Mouse (Mus musculus): Measurements from ENCODE around the gene Ttll13.

Gene Ttll13

GRCm38 (mm10) chr7:80246148-80246721 is at the start of gene Ttll13:
Gene Ttll13 (plus strand): TSS chr7:80246376.
- DNase-seq (ENCODE audit: low spot score) = peak; percentile 97

GRCm38 (mm10) chr7:80197371-80197770 is 48.8 kb upstream of the Ttll13 start:
- no peak for DNase-seq (ENCODE audit: low spot score)

- peak; percentile 86 for DNase-seq (ENCODE audit: low spot score)
These were observed 48.0 kb upstream of the Ttll13 start for GRCm38 (mm10) chr7:80197941-80198778.

- DNase-seq (ENCODE audit: low spot score) = no peak
These were observed 47.3 kb upstream of the Ttll13 start for GRCm38 (mm10) chr7:80198863-80199262.

DNA sequence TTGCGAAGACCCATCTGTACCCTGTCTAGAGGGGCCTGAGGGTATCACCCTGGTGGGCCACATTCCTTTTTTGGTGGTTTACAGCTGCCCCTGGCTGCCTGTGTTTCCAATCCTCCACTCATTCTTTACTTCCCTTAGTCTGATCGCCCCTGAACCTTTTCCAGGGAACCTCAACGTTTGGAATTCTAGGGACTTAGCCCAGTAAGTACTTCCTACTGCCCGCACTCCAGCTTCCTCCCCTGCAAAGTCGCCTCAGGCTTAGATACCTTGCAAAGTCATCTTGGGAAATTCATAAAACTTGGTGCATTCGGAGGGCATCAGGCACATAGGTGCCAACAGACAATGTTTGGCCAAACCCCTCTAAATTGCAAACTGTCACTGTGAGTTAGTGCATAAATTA is 46.9 kb upstream of the Ttll13 start:
- no peak for DNase-seq (ENCODE audit: low spot score)

GRCm38 (mm10) chr7:80199851-80200587 is 46.2 kb upstream of the Ttll13 start:
- no peak for DNase-seq (ENCODE audit: low spot score)

GRCm38 (mm10) chr7:80200588-80200945 is 45.6 kb upstream of the Ttll13 start:
- DNase-seq (ENCODE audit: low spot score) = no peak

DNA sequence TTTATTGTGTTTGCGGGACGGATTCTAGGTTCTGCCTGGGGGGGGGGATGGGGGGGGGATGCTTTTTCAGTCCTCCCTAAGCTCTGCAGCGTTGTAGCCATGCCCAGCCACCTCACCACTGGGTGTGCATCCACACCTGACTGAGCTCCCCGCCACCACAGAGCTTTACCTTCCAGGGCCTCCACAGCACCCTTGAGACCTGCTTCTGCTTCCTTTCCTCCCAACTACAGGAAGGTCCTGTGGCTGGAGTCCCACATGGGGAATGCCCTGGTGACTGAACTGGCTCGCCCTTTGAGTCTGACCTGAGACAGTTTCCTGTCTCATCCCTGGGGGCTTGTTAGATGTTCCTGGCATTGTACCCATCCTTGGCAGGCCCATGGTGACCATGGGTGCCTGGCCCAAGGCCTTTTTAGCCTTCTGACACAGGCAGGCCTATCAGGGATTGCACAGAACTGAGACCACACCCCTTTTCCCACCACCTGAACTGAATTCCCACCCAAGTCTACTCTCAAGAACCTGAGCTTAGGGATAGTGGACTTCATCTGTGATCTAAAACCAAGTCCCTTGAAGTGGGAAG is 45.1 kb upstream of the Ttll13 start:
- no peak for DNase-seq (ENCODE audit: low spot score)

DNA sequence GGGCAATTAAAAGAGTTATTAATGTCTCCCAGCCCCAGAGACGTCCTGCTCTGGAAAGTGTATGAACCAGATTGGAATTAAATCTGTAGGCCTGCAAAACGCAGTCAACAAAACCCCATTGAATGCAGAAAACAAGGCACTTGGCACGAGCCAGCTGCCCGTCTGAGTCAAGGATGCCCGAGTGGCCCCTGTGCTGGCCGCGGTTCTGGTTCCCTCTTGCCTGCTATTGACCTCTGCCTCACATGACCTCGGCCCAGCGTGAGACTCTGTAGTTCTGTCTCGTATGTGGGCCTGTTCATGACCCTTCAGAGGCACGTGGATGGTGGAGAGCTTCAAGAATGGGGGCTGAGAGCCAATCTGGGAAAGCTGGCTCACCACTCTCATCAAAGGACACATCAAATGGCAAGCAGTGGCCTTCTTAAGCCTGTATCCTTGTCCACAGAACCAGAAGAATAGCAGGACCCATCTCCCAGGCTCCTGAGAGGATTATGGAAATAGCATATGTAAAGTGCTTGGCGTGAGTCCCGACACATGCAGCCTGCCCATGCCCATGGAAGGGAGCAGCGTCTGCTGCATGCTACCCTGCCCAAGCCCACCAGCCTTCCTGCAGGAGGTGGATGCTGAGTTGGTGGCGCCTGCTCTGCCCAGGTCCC is 44.2 kb upstream of the Ttll13 start:
- DNase-seq (ENCODE audit: low spot score) = no peak

DNA sequence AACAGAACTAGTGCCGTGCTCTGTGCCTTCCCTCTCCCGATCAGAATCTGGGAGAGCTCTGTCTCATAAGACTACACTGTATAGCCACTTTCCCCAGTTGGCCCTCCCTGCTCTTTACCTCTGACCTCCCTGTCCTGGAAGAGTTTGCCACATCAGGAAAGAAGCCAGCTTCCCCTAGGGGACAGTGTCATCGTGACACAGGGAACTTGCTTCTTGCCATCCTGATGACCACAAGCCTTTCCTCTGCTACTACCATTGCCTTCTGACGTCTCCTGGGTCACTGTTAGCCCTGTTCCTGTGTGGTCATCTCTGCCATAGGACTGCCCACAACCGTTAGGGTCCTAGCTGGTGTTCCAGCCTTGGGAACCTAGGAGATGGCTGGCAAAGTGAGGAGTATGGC is 43.2 kb upstream of the Ttll13 start:
- no peak for DNase-seq (ENCODE audit: low spot score)

- DNase-seq (ENCODE audit: low spot score) = no peak
These were observed 42.5 kb upstream of the Ttll13 start for GRCm38 (mm10) chr7:80203638-80204096.

GRCm38 (mm10) chr7:80204362-80204761 is 41.8 kb upstream of the Ttll13 start:
- no peak for DNase-seq (ENCODE audit: low spot score)

DNA sequence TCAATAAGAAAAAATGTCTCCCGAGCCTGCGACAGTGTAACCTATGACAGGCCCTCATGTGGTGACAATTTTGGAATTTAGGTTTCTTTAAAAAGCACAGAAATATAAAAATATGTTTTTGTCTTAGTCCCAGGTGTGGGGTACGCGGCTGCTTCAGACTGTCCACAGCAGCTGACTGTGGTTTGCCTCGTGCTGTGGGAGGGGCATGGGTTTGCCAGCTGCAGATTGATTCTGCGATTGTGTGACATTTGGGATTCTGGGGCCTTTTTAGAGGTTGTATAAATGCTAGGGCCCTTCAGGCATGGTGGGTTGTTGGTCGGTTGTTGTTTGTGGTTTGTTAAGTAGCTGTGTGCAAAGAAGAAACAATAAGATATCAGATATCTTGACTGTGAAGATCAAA is 41.2 kb upstream of the Ttll13 start:
- no peak for DNase-seq (ENCODE audit: low spot score)

- DNase-seq (ENCODE audit: low spot score) = no peak
These were observed 40.2 kb upstream of the Ttll13 start for GRCm38 (mm10) chr7:80205705-80206589.

GRCm38 (mm10) chr7:80207314-80207731 is 38.9 kb upstream of the Ttll13 start:
- no peak for DNase-seq (ENCODE audit: low spot score)

GRCm38 (mm10) chr7:80208026-80208642 is 38.0 kb upstream of the Ttll13 start:
- DNase-seq (ENCODE audit: low spot score) = no peak

DNA sequence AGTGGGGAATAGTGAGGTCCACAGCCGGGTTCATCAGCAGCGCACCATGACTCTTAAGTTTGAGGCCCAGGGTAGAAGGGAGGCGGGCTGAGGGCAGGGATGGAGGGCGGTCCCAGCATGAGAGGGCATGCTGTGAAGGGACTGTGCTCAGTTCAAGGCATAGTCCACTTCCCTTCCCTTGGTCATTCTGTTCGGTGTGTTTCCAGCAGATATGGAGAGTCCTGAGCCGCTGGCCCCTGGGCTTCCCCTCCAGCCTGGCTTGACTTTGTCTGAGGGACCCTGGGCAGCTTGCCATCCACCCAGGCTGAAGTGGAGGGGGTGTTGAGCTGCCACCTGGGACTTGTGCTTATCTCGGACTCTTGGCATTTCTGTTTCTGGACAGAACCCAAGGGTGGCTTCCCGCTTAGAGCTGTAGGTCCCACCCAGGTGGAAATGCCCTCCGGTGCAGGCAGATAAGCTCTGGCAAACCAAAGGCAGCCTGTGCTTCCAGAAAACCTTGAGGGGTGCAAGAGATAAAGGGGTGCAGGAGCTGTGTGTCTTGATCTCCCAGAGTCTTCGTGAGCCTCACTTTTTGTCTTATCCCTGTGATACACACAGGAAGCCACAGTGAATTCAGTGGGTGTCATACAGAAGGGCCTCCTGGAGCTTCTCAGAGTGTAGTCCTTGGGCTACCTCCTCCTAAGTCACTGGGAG is 37.3 kb upstream of the Ttll13 start:
- DNase-seq (ENCODE audit: low spot score) = peak; percentile 73

DNA sequence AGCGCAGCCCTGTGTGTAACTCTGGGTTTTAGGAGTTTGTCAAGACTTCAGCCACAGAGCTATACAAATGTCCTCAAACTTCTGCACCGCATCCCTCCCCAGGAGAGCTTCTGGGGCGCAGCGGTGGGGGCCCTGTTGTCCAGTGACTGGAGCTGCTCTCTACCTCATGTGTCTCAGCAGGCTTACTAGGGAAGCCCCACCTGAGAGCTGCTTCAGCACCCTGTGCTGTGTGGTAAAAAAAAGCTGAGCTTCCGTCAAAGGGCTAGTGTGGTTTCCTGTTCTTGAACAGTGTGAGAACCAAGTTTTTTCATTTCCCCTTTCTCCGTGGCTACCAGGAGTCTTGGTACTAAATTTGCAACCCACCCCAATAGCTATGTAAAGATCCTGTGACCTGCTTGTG is 36.5 kb upstream of the Ttll13 start:
- DNase-seq (ENCODE audit: low spot score) = no peak

DNA sequence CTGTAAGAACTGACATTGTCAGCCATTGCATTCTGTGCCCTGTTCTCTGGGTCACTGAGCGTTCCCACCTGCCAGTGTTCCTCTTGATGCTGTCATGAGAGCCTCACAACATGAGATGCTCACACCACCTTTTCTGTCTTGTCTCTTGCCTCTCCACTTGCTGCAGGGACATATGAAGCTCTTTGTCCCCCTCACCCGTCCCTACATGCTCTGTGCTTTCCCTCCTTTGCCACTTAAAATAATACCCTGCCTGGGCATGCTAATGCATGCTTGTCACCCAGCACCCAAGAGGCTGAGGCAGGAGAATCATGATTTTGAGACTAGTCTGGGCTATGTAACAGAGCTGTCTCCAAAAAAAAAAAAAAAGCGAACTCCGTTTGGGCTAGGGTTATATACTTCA is 35.2 kb upstream of the Ttll13 start:
- no peak for DNase-seq (ENCODE audit: low spot score)

GRCm38 (mm10) chr7:80213604-80214003 is 32.6 kb upstream of the Ttll13 start:
- DNase-seq (ENCODE audit: low spot score) = no peak
